ENCODE assay signal across 14 mouse cellular contexts in the genomic region with DNA sequence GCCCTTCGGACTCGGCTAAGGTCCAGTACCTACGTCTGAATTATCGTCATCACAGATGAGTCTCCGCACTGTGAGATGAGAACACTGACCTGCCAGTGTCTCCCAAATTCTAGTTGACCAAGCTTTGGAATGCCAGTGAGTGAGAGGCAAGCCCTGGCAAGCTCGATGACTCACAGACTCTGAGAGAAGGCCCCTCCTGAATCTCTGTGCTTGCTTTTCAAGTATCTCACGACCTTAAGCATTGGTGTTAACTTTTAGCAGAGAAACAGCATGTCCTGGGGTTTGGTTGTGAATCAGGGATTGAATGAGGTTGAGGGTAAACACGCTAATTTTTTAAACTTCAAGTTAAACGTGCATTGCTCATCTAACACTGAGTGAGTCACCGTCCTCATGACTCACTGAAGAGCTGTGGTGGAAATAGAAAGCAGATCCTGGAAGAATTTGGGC. TPM values are rescaled to one million over a fixed set of nuclear protein-coding genes. Genes with fewer than 3 reads are reported as not detected.
DNase-seq lines count a peak whose midpoint lies in the region; ATAC-seq lines count a peak whose summit lies in the region.
"Had no signal": no experiment of that assay in that cellular context is flagged by ENCODE, and none has a peak within 500 bp of the region (broad histone marks: within the 10 kb centered on the region; RNA-seq: fewer than 3 reads in every experiment).

No protein-coding gene starts in this region.

- H3K79me2 ChIP-seq in macrophage (ENCODE audit: inconsistent target): no peaks in the 10 kb centered on the region

- H3K27ac ChIP-seq in macrophage: peak overlapping the region; percentile 81
- H3K27ac ChIP-seq in kidney, embryonic 15.5 days: no peak overlapping the region
- H3K27ac ChIP-seq: hindbrain, embryonic 10.5 days; midbrain, embryonic 13.5 days; neural tube, embryonic 13.5 days had no signal

- no peak for ATAC-seq in kidney, embryonic 15.5 days (replicated peaks; ENCODE audit: low FRiP score)
- no peak for ATAC-seq in granulocyte monocyte progenitor cell, adult 5-6 weeks (replicated peaks; ENCODE audit: poor library complexity, severe bottlenecking)
- ATAC-seq: intestine, embryonic 16.5 days; midbrain, embryonic 13.5 days had no signal

- no peak overlapping the region for H3K4me2 ChIP-seq in kidney, embryonic 15.5 days
- H3K4me2 ChIP-seq: heart, embryonic 12.5 days; midbrain, embryonic 13.5 days; neural tube, embryonic 13.5 days had no signal

- WGBS in macrophage (ENCODE audit: missing documents): 64% methylated on average over 10 of the region's 10 CpGs
- 82% methylated on average over 10 of the region's 10 CpGs for WGBS in kidney, embryonic 15.5 days

- no peaks in the 10 kb centered on the region for H3K4me1 ChIP-seq in kidney, embryonic 15.5 days
- H3K4me1 ChIP-seq: heart, embryonic 12.5 days; hindbrain, embryonic 10.5 days; midbrain, embryonic 13.5 days; neural tube, embryonic 13.5 days had no signal

- H3K9me3 ChIP-seq in kidney, embryonic 15.5 days (replicated peaks): no peaks in the 10 kb centered on the region
- H3K9me3 ChIP-seq: heart, embryonic 12.5 days; hindbrain, embryonic 10.5 days; midbrain, embryonic 13.5 days; neural tube, embryonic 13.5 days had no signal

- no peak overlapping the region for H3K4me3 ChIP-seq in macrophage (ENCODE audit: inconsistent target)
- H3K4me3 ChIP-seq in kidney, embryonic 15.5 days (replicated peaks): no peak overlapping the region
- H3K4me3 ChIP-seq: heart, embryonic 12.5 days; hindbrain, embryonic 10.5 days; midbrain, embryonic 13.5 days; neural tube, embryonic 13.5 days had no signal

- H3K36me3 ChIP-seq in macrophage (ENCODE audit: inconsistent target): no peaks in the 10 kb centered on the region
- H3K36me3 ChIP-seq in kidney, embryonic 15.5 days: no peaks in the 10 kb centered on the region
- H3K36me3 ChIP-seq: heart, embryonic 12.5 days; hindbrain, embryonic 10.5 days; midbrain, embryonic 13.5 days; neural tube, embryonic 13.5 days had no signal

- H3K9ac ChIP-seq in kidney, embryonic 15.5 days: no peak overlapping the region
- H3K9ac ChIP-seq: heart, embryonic 12.5 days; midbrain, embryonic 13.5 days; neural tube, embryonic 13.5 days had no signal

- peak; percentile 86 for DNase-seq in heart, adult 11 months
- no peak for DNase-seq in heart, adult 18-20 months
- DNase-seq in 3T3-L1 (ENCODE audit: low read depth, low spot score) (peak; percentile 93), adipocyte (ENCODE audit: low spot score) (peak; percentile 34)
- DNase-seq in gastrocnemius, postnatal 4 days (ENCODE audit: low spot score in 2 of 2): no peak

- H3K27me3 ChIP-seq in kidney, embryonic 15.5 days: no peaks in the 10 kb centered on the region
- H3K27me3 ChIP-seq: heart, embryonic 12.5 days; midbrain, embryonic 13.5 days; neural tube, embryonic 13.5 days had no signal

RNA-seq across cellular contexts. Expression of a gene that starts 8.0 kb away (rescaled TPM):
- total RNA-seq in heart, adult 18-20 months (2021): under 1 TPM; 0.57 to 0.79 TPM
- total RNA-seq in macrophage (2018; cell fraction: chromatin; rRNA removed): 10 to 100 TPM in 5 of 26 experiments, 1 to 10 TPM in 16, under 1 TPM in 5; 0.65 to 35.7 (median 4.0) TPM
- total RNA-seq in macrophage (2018; cell fraction: cytosol; rRNA removed): 1 to 10 TPM in 16 of 26 experiments, under 1 TPM in 10; 0.52 to 9.8 (median 3.1) TPM
- total RNA-seq in macrophage (2018; cell fraction: nucleus; rRNA removed): 10 to 100 TPM in 6 of 26 experiments, 1 to 10 TPM in 17, under 1 TPM in 3; 0.63 to 16.6 (median 4.1) TPM
- 1.9 to 5.9 TPM (median 4.9 TPM) in 3 replicates for polyA plus RNA-seq in macrophage (2018)
- 10 to 100 TPM; 11.9 to 13.0 TPM for total RNA-seq in gastrocnemius, postnatal 4 days (2021)
- polyA plus RNA-seq in kidney, embryonic 15.5 days (2015; fragmentation: Nextera tagmentation; extraction: Ambion mirVana): 6.2 and 6.9 TPM in 2 replicates
- not detected in 2 replicates for total RNA-seq in granulocyte monocyte progenitor cell, adult 5-6 weeks (2014; fragmentation: Nextera tagmentation)
- not detected in 2 replicates for total RNA-seq in granulocyte monocyte progenitor cell, adult 5-6 weeks (2017)
- total RNA-seq: common myeloid progenitor, adult 5-6 weeks had no signal

RNA-seq across cellular contexts. Expression of a gene that starts 35.5 kb away (rescaled TPM):
- total RNA-seq in heart, adult 18-20 months (2021): 1 to 10 TPM; 4.8 to 6.2 TPM
- total RNA-seq in macrophage (2018; cell fraction: chromatin; rRNA removed): 100 to 1,000 TPM in 1 of 26 experiments, 10 to 100 TPM in 25; 16.8 to 108 (median 48.4) TPM
- total RNA-seq in macrophage (2018; cell fraction: cytosol; rRNA removed): 10 to 100 TPM; 15.0 to 68.2 (median 32.7) TPM
- total RNA-seq in macrophage (2018; cell fraction: nucleus; rRNA removed): 100 to 1,000 TPM in 2 of 26 experiments, 10 to 100 TPM in 24; 22.2 to 122 (median 53.8) TPM
- polyA plus RNA-seq in macrophage (2018): 35.7 to 56.6 TPM (median 55.8 TPM) in 3 replicates
- 1 to 10 TPM; 7.6 to 7.9 TPM for total RNA-seq in gastrocnemius, postnatal 4 days (2021)
- 17.8 and 18.0 TPM in 2 replicates for polyA plus RNA-seq in kidney, embryonic 15.5 days (2015; fragmentation: Nextera tagmentation; extraction: Ambion mirVana)
- total RNA-seq in granulocyte monocyte progenitor cell, adult 5-6 weeks (2014; fragmentation: Nextera tagmentation): 5.5 and 11.3 TPM in 2 replicates
- 8.9 and 11.5 TPM in 2 replicates for total RNA-seq in granulocyte monocyte progenitor cell, adult 5-6 weeks (2017)

Comparison
In these comparisons a context has a peak if more than half of its experiments do, and no peak if none do; other contexts are left out.
1. DNase-seq: peak in heart, adult 11 months (single experiment), 3T3-L1 (single experiment) and adipocyte (single experiment); none in heart, adult 18-20 months (0 of 2) and gastrocnemius, postnatal 4 days (0 of 2).
2. RNA of a gene that starts 8.0 kb away (total RNA-seq): 11.9 to 13.0 TPM in gastrocnemius, postnatal 4 days; 0.57 to 0.79 TPM in heart, adult 18-20 months and not detected in granulocyte monocyte progenitor cell, adult 5-6 weeks; every median in the first group is over 4 times any median in the second.